Mouse (Mus musculus) heart, postnatal 0 days (tissue): ENCODE measurements around the gene Gm42517.

Source experiments
- CTCF ChIP-seq: IDR thresholded peaks from 2 replicates; pipeline ENCODE4 v1.5.1; 2016; ENCODE audit warnings: antibody characterized with exemption, control low read depth, low read depth
- EP300 ChIP-seq: IDR thresholded peaks from 2 replicates; pipeline ENCODE4 v1.6.1; 2016; ENCODE audit warnings: antibody characterized with exemption, low read depth

GRCm38 (mm10) chr5:108343680-108344170 is 24.0 kb downstream of the Gm42517 start:
- TF ChIP-seq CTCF (no peak), EP300 (no peak)
